Mouse (Mus musculus): ENCODE data around the gene 4930402F06Rik. TPM values are rescaled to one million over a fixed set of nuclear protein-coding genes. Genes with fewer than 3 reads are reported as not detected.

4930402F06Rik gene
- total RNA-seq, 1 experiment, result not detected

DNA sequence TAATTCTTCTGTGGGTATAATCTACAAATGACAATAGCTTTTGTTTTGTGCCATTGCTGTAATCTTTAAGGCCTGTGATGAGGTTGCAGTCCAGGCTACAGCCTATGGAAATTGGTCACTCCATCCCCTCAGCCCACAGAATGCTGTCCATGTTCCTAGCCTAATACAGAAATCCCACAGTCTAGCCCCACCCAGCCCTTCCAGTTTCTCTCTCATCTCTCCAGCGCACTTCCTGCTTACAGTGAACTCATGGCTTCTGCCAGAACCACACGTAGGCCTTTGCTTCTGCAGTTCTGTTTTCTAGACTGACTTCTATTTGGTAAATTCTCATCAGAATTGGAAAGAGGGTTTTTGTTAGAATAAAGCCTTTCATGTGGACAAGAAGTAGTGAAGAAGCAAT, 51.0 kb downstream of the 4930402F06Rik start:
- H3K4me3 ChIP-seq (ENCODE audit: insufficient read depth in 1 of 2, low read depth in 1 of 2, low read length in 2 of 2, poor library complexity in 1 of 2, severe bottlenecking in 1 of 2), result no peak overlapping the region
- no peak overlapping the region for H3K9ac ChIP-seq (ENCODE audit: insufficient read depth, low read depth, low read length, poor library complexity, severe bottlenecking)
- no peaks in the 10 kb centered on the region for H3K9me3 ChIP-seq (ENCODE audit: control insufficient read depth, insufficient read depth, low read depth, low read length)
- H3K4me1 ChIP-seq (ENCODE audit: control insufficient read depth in 2 of 2, insufficient read depth in 2 of 2, low read length in 2 of 2, poor library complexity in 1 of 2), result peaks cover 0 to 4% of the 10 kb centered on the region in 2 experiments; a peak in 1 of 4 replicates
- in situ Hi-C loops (cut with MboI; ENCODE audit: low sequenced_read_pairs in 2 of 2, unreplicated experiment in 2 of 2), result no loop called here
- no peaks in the 10 kb centered on the region for H3K36me3 ChIP-seq (ENCODE audit: control insufficient read depth, insufficient read depth, low read length, poor library complexity, severe bottlenecking)
- TF ChIP-seq HCFC1 (IDR thresholded peaks at IDR 0.05; ENCODE audit: borderline replicate concordance, insufficient read depth, low read length), result no peak
- TF ChIP-seq ZNF384 (IDR thresholded peaks at IDR 0.05; ENCODE audit: low read depth, low read length), result no peak
- no peak for TF ChIP-seq MAFK (IDR thresholded peaks at IDR 0.05; ENCODE audit: insufficient read depth, low read depth, low read length)
- no peak for TF ChIP-seq CHD2 (IDR thresholded peaks at IDR 0.05; ENCODE audit: low read depth, low read length)
- no peak for TF ChIP-seq ZC3H11A (IDR thresholded peaks at IDR 0.05; ENCODE audit: borderline replicate concordance, low read depth, low read length)
- DNase-seq (ENCODE audit: low read depth, low spot score), result no peak
- no peak overlapping the region for H3K27ac ChIP-seq (ENCODE audit: insufficient read depth, low read depth, low read length, poor library complexity, severe bottlenecking)

DNA sequence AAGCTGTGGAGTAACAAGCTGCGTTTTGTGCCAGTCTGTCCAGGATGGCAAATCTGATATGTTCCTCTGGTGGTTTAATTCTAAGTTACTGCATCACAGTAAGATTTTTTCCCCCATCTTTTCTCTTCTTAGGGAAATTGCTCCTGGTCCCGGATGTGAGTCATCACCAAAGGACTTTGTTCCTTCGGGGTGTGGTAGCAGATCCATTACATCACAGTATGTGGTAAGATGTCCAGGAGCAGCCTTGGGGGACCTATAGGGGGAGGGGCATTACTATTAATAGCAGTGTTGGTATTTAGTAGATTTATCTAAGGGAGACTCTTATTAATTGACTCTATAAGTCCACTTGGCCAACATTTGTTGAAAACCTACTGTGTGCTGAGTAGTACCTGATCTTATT, 54.4 kb downstream of the 4930402F06Rik start:
- TF ChIP-seq HCFC1 (IDR thresholded peaks at IDR 0.05; ENCODE audit: borderline replicate concordance, insufficient read depth, low read length) (no peak), CHD2 (IDR thresholded peaks at IDR 0.05; ENCODE audit: low read depth, low read length) (no peak), MAFK (IDR thresholded peaks at IDR 0.05; ENCODE audit: insufficient read depth, low read depth, low read length) (no peak), ZC3H11A (IDR thresholded peaks at IDR 0.05; ENCODE audit: borderline replicate concordance, low read depth, low read length) (no peak)
- Histone ChIP-seq H3K9ac (ENCODE audit: insufficient read depth, low read depth, low read length, poor library complexity, severe bottlenecking) (no peak overlapping the region), H3K4me3 (ENCODE audit: insufficient read depth in 1 of 2, low read depth in 1 of 2, low read length in 2 of 2, poor library complexity in 1 of 2, severe bottlenecking in 1 of 2) (no peak overlapping the region), H3K9me3 (ENCODE audit: control insufficient read depth, insufficient read depth, low read depth, low read length) (no peaks in the 10 kb centered on the region), H3K27ac (ENCODE audit: insufficient read depth, low read depth, low read length, poor library complexity, severe bottlenecking) (no peak overlapping the region), H3K36me3 (ENCODE audit: control insufficient read depth, insufficient read depth, low read length, poor library complexity, severe bottlenecking) (no peaks in the 10 kb centered on the region), H3K4me1 (ENCODE audit: control insufficient read depth in 2 of 2, insufficient read depth in 2 of 2, low read length in 2 of 2, poor library complexity in 1 of 2) (peaks cover 0 to 4% of the 10 kb centered on the region in 2 experiments; a peak in 1 of 4 replicates)
- in situ Hi-C loops (cut with MboI; ENCODE audit: low sequenced_read_pairs in 2 of 2, unreplicated experiment in 2 of 2), result no loop called here
- DNase-seq (ENCODE audit: low read depth, low spot score), result no peak

DNA sequence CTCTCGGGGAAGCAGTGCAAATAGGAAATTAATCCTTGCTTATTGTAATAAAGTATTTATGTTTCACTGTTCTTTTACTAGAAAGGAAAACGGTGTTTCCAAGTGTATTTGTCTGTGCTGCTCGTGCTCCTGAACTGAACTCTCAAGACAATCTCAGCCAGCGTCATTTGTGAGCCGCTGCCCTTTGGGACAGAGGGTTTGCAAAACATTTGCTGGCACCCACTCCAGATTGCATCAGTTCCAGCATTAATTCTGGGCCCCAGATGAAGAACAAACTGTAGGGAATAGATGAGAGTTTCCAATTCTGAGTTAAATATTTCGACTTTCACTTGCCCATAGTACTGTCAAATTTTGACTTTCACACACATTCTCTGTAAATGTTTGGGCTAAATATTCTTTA, 58.3 kb downstream of the 4930402F06Rik start:
- H3K9me3 ChIP-seq (ENCODE audit: control insufficient read depth, insufficient read depth, low read depth, low read length), result no peaks in the 10 kb centered on the region
- TF ChIP-seq MAFK (IDR thresholded peaks at IDR 0.05; ENCODE audit: insufficient read depth, low read depth, low read length), result no peak
- H3K27ac ChIP-seq (ENCODE audit: insufficient read depth, low read depth, low read length, poor library complexity, severe bottlenecking), result no peak overlapping the region
- no peak for DNase-seq (ENCODE audit: low read depth, low spot score)
- peaks cover 0 to 5% of the 10 kb centered on the region in 2 experiments; a peak in 1 of 4 replicates for H3K4me1 ChIP-seq (ENCODE audit: control insufficient read depth in 2 of 2, insufficient read depth in 2 of 2, low read length in 2 of 2, poor library complexity in 1 of 2)
- in situ Hi-C loops (cut with MboI; ENCODE audit: low sequenced_read_pairs in 2 of 2, unreplicated experiment in 2 of 2), result no loop called here
- H3K4me3 ChIP-seq (ENCODE audit: insufficient read depth in 1 of 2, low read depth in 1 of 2, low read length in 2 of 2, poor library complexity in 1 of 2, severe bottlenecking in 1 of 2), result no peak overlapping the region
- H3K9ac ChIP-seq (ENCODE audit: insufficient read depth, low read depth, low read length, poor library complexity, severe bottlenecking), result no peak overlapping the region
- H3K36me3 ChIP-seq (ENCODE audit: control insufficient read depth, insufficient read depth, low read length, poor library complexity, severe bottlenecking), result no peaks in the 10 kb centered on the region

DNA sequence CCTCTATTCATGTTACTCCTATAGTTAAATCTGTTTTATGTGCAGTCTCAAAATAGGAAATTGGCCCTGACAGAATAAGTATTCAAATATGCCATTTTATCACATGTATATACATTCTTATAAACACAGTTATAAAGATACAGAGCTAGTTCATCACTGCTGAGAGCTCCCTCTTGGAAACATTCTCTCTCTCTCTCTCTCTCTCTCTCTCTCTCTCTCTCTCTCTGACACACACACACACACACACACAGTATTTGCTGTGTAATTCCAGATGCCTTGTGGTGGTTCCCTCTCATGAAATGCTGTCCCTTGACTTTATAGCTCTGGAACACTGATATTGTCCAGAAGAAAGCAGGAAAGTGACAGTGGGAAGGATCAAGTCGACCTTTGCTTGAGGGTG, 58.9 kb downstream of the 4930402F06Rik start:
- Histone ChIP-seq H3K9ac (ENCODE audit: insufficient read depth, low read depth, low read length, poor library complexity, severe bottlenecking) (no peak overlapping the region), H3K4me3 (ENCODE audit: insufficient read depth in 1 of 2, low read depth in 1 of 2, low read length in 2 of 2, poor library complexity in 1 of 2, severe bottlenecking in 1 of 2) (no peak overlapping the region), H3K36me3 (ENCODE audit: control insufficient read depth, insufficient read depth, low read length, poor library complexity, severe bottlenecking) (no peaks in the 10 kb centered on the region), H3K9me3 (ENCODE audit: control insufficient read depth, insufficient read depth, low read depth, low read length) (no peaks in the 10 kb centered on the region), H3K4me1 (ENCODE audit: control insufficient read depth in 2 of 2, insufficient read depth in 2 of 2, low read length in 2 of 2, poor library complexity in 1 of 2) (peaks cover 0 to 5% of the 10 kb centered on the region in 2 experiments; a peak in 1 of 4 replicates), H3K27ac (ENCODE audit: insufficient read depth, low read depth, low read length, poor library complexity, severe bottlenecking) (no peak overlapping the region)
- no peak for DNase-seq (ENCODE audit: low read depth, low spot score)
- in situ Hi-C loops (cut with MboI; ENCODE audit: low sequenced_read_pairs in 2 of 2, unreplicated experiment in 2 of 2), result no loop called here
- TF ChIP-seq ZNF384 (IDR thresholded peaks at IDR 0.05; ENCODE audit: low read depth, low read length), result no peak
- TF ChIP-seq CHD2 (IDR thresholded peaks at IDR 0.05; ENCODE audit: low read depth, low read length), result no peak
- TF ChIP-seq ZC3H11A (IDR thresholded peaks at IDR 0.05; ENCODE audit: borderline replicate concordance, low read depth, low read length), result no peak
- TF ChIP-seq MAFK (IDR thresholded peaks at IDR 0.05; ENCODE audit: insufficient read depth, low read depth, low read length), result no peak
- no peak for TF ChIP-seq HCFC1 (IDR thresholded peaks at IDR 0.05; ENCODE audit: borderline replicate concordance, insufficient read depth, low read length)

DNA sequence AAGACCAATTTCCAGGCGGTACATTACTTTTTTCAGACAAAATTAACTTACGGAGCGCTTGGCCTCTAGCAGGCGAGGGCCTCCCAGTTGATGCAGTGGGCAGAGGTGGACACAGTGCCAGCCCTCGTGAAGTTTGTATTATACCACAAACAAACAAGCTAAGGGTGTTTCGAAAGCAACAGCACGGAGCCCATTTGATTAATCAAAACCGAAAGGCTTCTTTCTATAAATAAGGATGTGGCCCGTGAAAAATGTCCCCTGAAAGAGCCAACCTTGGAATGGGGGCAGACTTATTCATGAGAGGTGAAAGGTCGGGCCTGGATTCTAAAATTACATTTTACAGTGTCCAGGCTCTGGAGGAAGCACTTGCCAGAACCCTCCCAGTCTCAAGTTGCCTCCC, 59.6 kb downstream of the 4930402F06Rik start:
- no peak for DNase-seq (ENCODE audit: low read depth, low spot score)
- no peaks in the 10 kb centered on the region for H3K9me3 ChIP-seq (ENCODE audit: control insufficient read depth, insufficient read depth, low read depth, low read length)
- peak overlapping the region in 1 of 2 experiments; percentile 5; a peak in 1 of 4 replicates for H3K4me3 ChIP-seq (ENCODE audit: insufficient read depth in 1 of 2, low read depth in 1 of 2, low read length in 2 of 2, poor library complexity in 1 of 2, severe bottlenecking in 1 of 2)
- H3K9ac ChIP-seq (ENCODE audit: insufficient read depth, low read depth, low read length, poor library complexity, severe bottlenecking), result no peak overlapping the region
- H3K36me3 ChIP-seq (ENCODE audit: control insufficient read depth, insufficient read depth, low read length, poor library complexity, severe bottlenecking), result no peaks in the 10 kb centered on the region
- no peak for TF ChIP-seq ZNF384 (IDR thresholded peaks at IDR 0.05; ENCODE audit: low read depth, low read length)
- TF ChIP-seq ZC3H11A (IDR thresholded peaks at IDR 0.05; ENCODE audit: borderline replicate concordance, low read depth, low read length), result no peak
- no peak for TF ChIP-seq MAFK (IDR thresholded peaks at IDR 0.05; ENCODE audit: insufficient read depth, low read depth, low read length)
- no peak for TF ChIP-seq CHD2 (IDR thresholded peaks at IDR 0.05; ENCODE audit: low read depth, low read length)
- TF ChIP-seq HCFC1 (IDR thresholded peaks at IDR 0.05; ENCODE audit: borderline replicate concordance, insufficient read depth, low read length), result no peak
- H3K27ac ChIP-seq (ENCODE audit: insufficient read depth, low read depth, low read length, poor library complexity, severe bottlenecking), result no peak overlapping the region
- H3K4me1 ChIP-seq (ENCODE audit: control insufficient read depth in 2 of 2, insufficient read depth in 2 of 2, low read length in 2 of 2, poor library complexity in 1 of 2), result peaks cover 0 to 5% of the 10 kb centered on the region in 2 experiments; a peak in 1 of 4 replicates
- in situ Hi-C loops (cut with MboI; ENCODE audit: low sequenced_read_pairs in 2 of 2, unreplicated experiment in 2 of 2), result no loop called here

All from ES-E14 (cell line).